Mouse (Mus musculus) adrenal gland, adult 8-10 months (tissue): ENCODE measurements at regions not wholly inside any gene's neighbourhood (a gene's known extent, or its start where the extent isn't known, plus 50 kb on each side); places are given as distances from the start of the nearest gene placed in this dataset.
A peak's percentile ranks its signal among the peaks of the same experiment; 100 is the strongest.

Source experiments
- DNase-seq: peaks from one replicate; pipeline ENCODE4 v3.0.0; 2022

DNA sequence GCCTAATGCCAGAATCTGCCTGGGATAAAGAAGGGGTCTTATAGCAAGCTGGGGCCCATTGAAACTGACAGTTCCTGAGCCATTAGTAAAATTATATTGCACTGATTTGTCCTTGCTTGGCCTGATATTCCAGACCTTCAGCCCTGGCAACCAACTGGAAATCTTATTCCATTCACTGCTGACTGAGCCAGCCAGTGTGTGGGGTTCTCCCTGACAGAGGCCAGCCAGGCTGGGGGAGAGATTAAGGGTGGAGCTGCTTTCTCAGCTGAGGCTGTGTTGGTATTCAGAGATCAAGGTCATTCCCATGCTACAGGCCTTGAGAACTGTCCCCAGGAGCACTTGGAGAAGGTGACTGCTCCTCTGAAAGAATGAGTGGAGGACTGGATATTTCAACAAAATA is 226.9 kb downstream of the Ar start:
- DNase-seq = no peak

DNA sequence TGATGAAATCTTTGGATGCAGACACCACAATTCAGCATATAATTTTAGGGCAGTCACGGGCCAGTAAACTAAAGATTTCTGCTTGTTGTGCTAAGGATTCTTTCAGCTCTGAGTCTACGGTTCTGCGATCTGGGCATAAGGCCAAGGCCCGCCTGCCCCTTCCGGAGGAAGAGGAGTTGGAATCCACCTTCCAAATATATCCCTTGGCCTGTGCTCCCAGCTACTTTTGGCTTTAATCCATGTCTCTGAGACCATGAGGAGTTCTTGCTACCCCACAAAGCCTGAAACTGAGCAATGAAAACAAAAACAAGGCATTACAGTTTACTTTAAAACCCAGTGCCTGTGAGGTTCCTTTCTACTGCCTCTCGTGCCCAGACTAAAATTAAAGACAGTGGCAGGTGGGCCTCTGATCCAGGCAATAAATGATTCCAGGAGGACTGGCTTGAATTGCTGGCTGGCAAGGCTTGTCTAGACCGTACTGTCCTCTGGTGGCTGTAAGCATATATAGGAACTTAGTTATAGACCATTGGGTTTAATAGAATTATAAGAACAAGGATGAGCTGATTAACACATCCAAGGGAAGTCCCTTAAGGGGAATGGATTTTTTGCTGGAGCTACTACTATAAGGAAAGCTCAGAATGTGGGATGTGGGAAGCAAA is 231.8 kb downstream of the Ar start:
- DNase-seq = peak; percentile 45

DNA sequence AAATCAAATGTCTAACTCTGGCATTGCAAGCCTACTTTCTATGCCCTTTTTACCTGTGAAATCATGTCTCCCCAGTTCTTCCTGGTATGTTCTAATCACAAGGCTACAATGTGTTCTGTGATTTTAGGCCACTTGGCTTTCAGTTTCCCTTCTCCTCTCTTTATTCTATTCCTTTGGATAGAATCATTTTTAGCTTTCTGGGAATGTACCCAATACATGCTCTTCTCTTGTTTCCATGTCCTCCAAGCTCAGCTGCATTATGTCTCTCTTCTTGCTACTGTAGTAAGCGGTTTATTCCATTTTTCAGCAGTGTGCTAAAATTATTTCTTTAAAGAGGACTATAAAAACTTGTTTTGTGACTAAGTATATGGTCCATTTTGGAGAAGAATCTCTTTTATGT is 235.4 kb downstream of the Ar start:
- no peak for DNase-seq

DNA sequence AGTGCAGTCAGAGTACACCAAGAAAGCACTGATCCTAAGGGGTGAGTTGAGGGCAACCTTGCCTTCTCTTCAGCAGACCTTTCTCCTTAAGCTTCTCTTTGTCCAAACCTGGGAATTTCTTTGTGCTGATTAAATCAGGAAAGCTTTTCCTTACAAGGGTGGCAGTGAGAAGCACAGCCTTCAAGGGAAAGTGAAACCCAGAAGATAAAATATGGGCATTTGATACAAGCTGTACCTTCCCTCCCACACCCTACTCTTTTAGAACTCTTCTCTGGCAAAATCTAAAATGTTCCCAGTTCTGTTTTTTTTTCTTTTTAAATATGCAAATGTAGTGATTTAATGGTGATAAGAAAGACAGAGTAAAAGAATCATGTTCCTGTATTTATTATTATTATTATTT is 243.8 kb downstream of the Ar start:
- DNase-seq = no peak

DNA sequence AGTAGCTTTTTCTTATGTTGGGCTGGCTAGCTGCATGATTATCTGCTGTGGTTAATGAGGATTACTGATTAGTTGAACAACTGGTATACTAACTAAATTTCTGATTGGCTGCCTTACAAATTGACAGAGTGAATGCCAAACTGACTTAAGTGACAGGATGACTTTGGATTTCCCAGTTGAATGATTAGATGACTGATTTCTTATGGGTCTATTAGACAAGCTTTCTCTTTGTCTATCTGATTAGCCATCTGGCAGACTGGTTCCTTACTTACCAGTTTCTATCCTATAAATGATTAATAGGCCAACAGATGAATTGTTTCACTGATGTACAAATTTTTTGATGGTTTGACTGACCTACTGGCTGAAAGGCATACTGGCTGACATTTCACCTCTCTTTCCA is 260.5 kb downstream of the Ar start:
- DNase-seq = no peak

DNA sequence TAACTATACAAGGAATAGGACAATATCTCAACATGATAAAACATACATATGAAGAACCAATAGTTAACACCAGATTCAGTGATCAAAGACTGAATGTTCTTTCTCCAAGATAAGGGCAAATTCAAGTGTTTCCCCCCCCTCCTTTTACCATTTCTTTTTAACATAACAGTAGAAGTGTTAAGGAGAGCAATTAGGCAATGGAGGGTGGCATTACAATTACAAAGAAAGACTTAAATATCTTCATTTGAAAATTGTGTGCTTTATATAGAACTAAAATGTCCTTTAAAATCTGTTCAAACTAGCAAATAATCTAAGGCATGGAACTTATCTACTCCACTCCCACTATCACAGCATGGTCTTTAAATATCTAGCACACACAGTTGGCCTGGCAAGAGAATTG is 270.9 kb downstream of the Ar start:
- no peak for DNase-seq

DNA sequence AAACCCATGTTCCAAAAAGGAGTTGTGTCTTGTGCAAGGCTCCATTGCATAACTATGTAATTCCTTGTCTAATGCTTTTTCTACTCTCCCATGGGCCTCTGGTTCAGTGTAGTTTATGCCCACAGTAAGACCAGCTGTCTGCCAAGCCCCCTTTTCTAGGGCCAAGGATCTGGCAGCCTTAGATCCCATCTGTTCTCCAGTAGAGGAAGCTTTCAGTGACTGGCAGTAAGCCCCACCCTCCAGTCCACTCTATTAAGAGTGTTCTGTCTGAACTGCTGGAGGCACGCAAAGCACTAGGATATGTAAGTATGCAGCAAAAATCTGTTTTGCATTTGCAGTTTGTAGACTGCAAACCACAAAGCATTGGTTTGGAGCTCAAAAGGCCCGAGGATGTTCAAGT is 303.5 kb downstream of the Ar start:
- DNase-seq = peak; percentile 0

DNA sequence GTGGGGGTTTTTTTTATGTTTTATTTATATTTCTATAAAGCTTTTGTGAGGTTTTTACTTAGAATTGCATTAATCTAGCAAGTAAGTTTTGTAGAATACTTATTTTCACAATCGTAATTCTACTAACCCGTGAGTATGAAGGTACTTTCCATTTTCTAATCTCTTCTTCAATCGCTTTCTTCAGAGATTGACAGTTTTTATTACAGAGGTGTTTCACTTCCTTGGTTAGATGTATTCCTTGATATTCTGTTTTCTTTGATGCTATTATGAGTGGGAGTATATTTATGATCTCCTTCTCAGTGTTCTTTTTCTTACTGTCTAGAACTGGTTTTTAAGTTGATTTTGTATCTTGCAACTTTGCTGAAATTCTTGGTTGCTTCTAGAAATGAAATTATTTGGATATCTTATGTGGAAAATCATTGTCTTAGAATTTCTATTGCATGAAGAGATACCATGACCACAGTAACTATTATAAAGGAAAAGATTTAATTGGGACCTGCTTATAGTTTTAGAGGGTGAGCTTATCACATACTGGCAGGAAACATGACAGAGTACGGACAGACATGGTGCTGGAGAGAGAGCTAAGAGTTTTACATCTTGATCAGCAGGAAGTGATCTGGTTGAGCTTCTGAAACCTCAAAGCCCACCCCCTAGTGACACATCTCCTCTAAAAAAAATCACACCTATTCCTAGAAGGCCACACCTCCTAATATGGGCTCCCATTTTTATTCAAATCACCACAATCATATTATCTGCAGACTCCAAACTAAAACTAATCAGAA is 328.1 kb downstream of the Ar start:
- no peak for DNase-seq
